Mouse (Mus musculus) T-cell, adult 2 months (primary cell): ENCODE data around the gene Zzef1.
"Not testable (repeated sequence)": the region's sequence is repeated elsewhere in the genome, so short reads cannot be mapped to it uniquely, and the experiment has no call there.

Experiments used
- DNase-seq: peaks from one replicate; pipeline ENCODE4 v3.0.0; 2022; ENCODE audit warnings: low spot score

The Zzef1 gene

GRCm38 (mm10) chr11:72795455-72796295 is at the start of gene Zzef1, which contains the start of gene Cyb5d2:
Gene Zzef1 (plus strand): TSS chr11:72796226.
Gene Cyb5d2 (minus strand): TSS chr11:72796142.
- DNase-seq = peak; percentile 97

DNA sequence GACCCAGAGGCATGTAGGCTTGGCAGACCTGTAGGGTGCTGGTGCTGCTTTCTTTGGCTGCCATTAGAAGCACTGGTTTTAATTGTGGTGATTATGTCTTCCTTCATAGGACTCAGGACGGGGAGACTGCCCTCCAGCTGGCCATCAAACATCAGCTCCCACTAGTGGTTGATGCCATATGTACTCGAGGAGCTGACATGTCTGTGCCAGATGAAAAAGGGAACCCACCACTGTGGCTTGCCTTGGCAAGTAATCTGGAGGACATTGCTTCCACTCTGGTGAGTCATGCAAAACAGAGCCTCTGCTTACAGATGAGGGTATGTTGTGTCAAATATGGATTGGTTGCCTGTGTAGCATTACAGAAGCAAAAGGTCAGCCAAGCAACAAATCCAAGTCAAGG is 44.1 kb upstream of the Zzef1 start:
- DNase-seq = no peak

DNA sequence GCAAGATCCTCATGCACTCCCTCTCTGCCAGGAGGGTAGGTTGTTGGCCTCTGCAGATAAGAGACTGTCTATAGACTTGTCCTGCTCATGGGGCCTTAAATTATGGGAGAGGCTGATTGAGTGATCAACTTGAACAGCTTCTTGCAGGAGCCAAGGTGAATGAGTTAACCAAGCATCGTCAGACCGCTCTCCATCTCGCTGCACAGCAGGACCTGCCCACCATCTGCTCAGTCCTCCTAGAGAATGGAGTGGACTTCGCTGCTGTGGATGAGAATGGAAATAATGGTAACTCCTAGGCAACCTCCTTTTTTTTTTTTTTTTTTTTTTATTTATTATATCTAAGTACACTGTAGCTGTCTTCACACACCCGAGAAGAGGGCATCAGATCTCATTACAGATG is 37.7 kb upstream of the Zzef1 start:
- DNase-seq = no peak

- DNase-seq = no peak
These were observed 36.4 kb upstream of the Zzef1 start for GRCm38 (mm10) chr11:72759581-72759980.

DNA sequence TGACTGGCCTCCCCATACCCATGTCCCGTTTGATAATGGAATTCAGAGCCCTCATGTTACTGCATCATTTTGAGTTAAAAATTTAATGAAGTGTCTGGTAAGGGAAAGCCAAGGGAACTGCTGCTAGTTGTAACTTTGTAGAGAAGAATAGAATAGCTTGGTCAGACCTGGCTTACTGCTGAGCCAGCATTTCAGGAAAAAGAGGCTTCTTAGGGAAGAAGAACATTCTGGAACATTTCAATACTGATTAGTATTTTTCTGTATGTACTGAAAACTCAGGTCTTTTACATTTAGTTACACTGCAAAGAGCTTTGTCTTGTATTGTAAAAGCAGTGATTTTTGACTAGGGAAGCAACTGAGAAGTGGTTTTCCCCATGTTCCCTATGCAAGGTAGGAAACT is 35.2 kb upstream of the Zzef1 start:
- no peak for DNase-seq

- DNase-seq = no peak
These were observed 31.8 kb upstream of the Zzef1 start for GRCm38 (mm10) chr11:72764270-72764669.

GRCm38 (mm10) chr11:72767716-72768115 is 28.3 kb upstream of the Zzef1 start:
- DNase-seq = no peak

DNA sequence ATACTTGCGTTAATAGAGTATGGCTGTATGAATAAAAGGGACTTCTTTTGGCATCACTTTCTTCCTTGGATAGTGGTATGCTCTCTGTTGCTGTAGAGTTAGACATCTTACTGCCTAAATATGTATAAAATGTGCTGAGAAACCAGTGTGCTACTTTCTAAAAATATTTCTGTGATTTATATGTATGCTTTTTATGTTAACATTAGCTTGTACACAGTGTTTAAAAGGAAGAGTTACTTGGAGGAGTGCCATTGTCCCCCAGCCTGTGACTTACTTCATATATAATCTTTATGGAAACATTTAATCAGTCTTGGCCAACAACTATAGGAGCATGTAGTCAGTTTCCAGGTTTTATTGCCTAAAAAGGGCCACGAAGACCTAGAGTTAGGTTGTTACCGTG is 27.0 kb upstream of the Zzef1 start:
- DNase-seq = no peak

DNA sequence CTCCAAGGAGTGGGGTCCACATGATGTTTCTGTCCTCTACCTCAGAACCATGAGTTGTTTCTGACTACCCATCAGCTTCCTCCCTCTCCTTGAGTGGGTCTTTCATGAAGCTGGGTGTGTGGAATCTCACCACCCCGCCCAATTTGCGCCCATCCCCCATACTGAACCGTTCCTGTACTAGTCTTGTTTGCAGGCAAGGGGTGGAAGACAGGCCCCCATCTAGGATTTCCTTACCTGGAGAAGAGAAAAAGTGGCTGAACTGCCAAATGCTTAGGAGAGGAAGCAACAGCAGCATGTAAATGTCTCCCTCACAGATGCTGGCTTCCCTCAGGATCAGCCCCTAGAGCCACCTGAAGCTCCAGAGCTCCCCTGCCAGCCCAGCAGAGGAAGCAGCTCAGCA is 25.7 kb upstream of the Zzef1 start:
- no peak for DNase-seq

DNA sequence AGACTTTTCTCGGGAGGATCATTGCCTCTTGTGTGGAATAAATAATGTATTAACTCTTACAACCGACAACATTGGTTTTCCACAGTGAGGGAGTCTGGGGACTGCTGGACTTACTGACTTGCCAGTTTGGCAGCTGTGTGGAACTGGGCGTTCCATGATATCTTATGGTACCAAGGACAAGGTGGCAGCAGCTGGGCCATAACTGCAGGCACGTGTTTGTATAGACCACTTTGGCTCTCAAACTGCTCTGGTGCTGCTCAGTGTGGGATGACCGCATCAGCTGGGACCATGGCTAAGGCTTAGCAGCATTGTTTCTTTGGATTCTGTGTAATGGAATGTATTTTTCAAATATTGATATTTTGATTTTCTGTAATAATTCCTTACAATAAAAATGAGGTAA is 25.2 kb upstream of the Zzef1 start:
- DNase-seq = no peak

GRCm38 (mm10) chr11:72771461-72771860 is 24.6 kb upstream of the Zzef1 start:
- no peak for DNase-seq

GRCm38 (mm10) chr11:72772611-72773010 is 23.4 kb upstream of the Zzef1 start:
- DNase-seq = not testable (repeated sequence)

GRCm38 (mm10) chr11:72778957-72779356 is 17.1 kb upstream of the Zzef1 start:
- DNase-seq = no peak

- DNase-seq = no peak
These were observed 13.9 kb upstream of the Zzef1 start for GRCm38 (mm10) chr11:72782103-72782502.

GRCm38 (mm10) chr11:72782503-72782902 is 13.5 kb upstream of the Zzef1 start:
- DNase-seq = no peak

- DNase-seq = no peak
These were observed 4.0 kb upstream of the Zzef1 start for GRCm38 (mm10) chr11:72792033-72792432.

GRCm38 (mm10) chr11:72795149-72795454 is 924 bp upstream of the Zzef1 start:
- DNase-seq = no peak

DNA sequence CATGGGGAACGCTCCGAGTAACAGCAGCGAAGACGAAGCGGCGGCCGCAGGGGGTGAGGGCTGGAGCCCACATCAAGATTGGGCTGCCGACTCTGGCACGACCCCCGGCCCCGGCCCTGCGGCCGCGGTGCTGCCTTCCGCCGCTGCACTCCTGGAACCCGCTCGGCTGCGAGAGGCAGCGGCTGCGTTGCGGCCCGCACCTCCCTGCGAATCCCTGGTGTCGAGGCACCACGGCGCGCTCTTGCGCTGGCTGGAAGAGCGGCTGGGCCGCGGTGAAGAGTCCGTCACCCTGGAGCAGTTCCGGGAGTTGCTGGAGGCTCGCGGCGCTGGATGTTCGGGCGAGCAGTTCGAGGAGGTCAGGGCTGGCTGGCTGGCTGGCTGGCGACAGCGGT is 266 bp downstream of the Zzef1 start:
- DNase-seq = no peak

DNA sequence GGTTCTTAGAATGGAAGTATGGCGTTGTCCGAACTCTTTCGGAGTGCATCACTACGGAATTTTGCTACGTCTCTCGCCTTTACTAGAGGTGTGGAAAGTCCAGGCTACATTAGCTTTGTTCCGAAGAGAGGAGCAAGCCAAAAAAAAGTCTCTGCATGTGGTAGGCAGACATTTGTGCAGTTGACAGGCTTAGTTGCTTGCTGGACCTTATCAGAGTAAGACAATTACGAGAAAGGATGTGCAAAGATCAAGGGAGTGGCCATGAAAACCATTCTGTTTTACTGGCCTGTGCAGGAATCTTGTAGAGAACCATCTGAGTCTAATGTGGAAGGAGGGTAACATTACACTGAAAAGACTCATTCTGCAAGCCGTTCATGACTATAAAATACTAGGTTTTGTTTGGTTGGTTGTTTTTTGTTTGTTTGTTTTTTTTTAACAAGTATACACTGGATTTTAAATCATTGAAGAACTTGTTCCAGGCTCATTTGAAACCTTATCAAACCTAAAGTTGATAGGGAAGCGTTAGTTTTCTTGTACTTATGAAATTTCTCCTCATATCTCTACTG is 830 bp downstream of the Zzef1 start:
- DNase-seq = no peak

- DNase-seq = no peak
These were observed 2.1 kb downstream of the Zzef1 start for GRCm38 (mm10) chr11:72798112-72798511.

DNA sequence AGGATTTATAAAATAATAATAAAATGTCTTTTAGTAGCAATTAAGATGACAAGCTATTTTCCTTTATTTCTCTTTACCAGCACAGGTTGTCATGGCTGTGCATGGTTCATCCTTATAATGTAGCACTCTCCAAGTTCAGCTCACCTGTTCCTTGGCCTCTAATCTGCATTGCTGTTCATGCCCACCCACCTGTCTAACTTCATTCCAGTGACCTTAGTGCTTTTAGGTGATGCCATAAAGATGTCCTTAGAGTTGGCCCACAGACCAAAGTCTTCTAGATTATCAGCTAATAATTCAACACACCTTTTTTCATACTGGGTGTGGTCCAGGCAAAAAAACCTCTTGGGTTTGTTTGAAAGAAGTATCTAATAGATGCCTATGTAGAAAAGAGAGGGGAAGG is 5.2 kb downstream of the Zzef1 start:
- DNase-seq = no peak

GRCm38 (mm10) chr11:72803038-72803437 is 7.0 kb downstream of the Zzef1 start:
- DNase-seq = no peak

- DNase-seq = no peak
These were observed 8.6 kb downstream of the Zzef1 start for GRCm38 (mm10) chr11:72804586-72804985.

- no peak for DNase-seq
These were observed 9.2 kb downstream of the Zzef1 start for GRCm38 (mm10) chr11:72805232-72805631.
